Mouse (Mus musculus): ENCODE results near the gene Stab1. TPM values are rescaled to one million over a fixed set of nuclear protein-coding genes. Genes with fewer than 3 reads are reported as not detected.

Gene Stab1
- polyA plus RNA-seq, 1 experiment from 2014 or later: 32.3 TPM

DNA sequence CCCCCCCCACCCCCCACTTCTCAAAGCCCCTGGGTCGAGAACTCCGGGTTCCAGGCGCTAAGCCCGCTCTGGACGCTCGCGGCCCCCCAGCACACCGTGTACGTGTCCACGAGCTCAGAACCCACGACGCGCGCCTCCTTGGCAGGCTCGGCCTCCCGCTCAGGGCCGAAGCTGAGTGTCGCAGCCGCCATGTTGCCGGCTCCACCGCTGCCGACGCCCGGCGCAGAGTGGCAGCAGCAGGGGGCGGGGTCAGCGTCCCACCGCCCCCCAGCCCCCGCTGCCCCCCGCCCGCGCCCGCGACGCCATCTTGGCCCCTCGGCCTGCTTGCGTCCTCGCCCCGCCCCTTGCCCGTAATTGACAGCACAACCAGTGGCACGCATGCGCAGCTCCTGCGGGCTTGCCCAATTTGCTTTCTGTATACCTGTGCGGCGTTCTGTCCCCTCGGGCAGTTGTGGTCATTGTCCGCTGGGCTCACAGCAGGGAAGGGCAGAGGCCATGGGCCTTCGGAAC is 38.1 kb upstream of the Stab1 start:
- peaks cover 12% of the 10 kb centered on the region for H3K4me1 ChIP-seq (replicated peaks)
- peaks cover 22% of the 10 kb centered on the region; the same call in 1 of the 2 replicates for H3K36me3 ChIP-seq
- under 1% methylated on average over 48 of the region's 48 CpGs for WGBS
- no peaks in the 10 kb centered on the region for H3K27me3 ChIP-seq (replicated peaks)
- peak overlapping the region; percentile 95 for H3K9ac ChIP-seq
- H3K4me2 ChIP-seq (replicated peaks): peak overlapping the region; percentile 88
- ATAC-seq: peak; percentile 81
- no peaks in the 10 kb centered on the region for H3K9me3 ChIP-seq
- H3K4me3 ChIP-seq (replicated peaks): peak overlapping the region; percentile 77
- H3K27ac ChIP-seq: peak overlapping the region; percentile 92

DNA sequence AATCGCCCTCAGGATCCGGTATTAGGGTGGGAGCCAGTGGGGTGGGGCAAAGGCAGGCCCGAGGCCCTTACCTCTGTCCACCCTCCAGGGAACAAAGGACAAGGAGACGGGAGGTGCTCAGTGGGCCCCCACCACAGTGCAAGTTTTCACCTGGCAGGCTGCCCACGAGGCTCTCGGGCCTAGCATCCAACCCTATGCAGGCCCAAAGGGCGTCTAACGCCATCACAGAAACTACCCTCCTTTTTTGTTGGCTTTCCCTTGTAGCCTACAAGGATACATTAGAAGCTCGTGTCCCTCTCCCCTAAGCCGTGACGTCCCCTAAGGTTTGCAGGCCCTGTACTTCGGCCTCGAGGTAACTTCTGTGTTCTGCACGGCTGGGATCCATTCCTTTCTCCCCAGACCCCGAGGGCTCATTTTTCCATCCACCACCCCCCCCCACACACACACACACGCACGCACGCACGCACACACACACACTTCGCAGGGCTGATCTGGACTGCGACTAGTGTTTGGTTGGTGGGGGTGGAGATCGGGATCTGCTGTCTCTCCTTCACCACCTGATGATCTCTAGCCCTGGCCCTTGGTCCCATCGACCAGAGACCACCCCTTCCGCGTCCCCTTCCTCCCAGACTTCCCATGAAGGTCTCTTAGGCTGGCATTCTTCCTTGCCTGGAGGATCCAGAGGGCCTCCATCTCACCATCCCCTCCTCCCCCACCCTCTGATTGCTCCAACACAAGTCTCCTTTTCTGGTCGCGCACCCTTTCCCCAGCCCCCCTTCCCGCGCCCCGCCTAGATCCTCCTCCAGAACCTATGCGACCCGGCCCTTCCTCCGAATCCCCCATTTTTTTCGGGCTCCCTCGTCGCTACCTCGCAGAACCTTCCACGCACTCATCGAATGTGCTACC is 37.4 kb upstream of the Stab1 start:
- H3K36me3 ChIP-seq: peaks cover 25% of the 10 kb centered on the region; the same call in 1 of the 2 replicates
- peak overlapping the region; percentile 88 for H3K4me2 ChIP-seq (replicated peaks)
- peak overlapping the region; percentile 77 for H3K4me3 ChIP-seq (replicated peaks)
- H3K27me3 ChIP-seq (replicated peaks): no peaks in the 10 kb centered on the region
- peak overlapping the region; percentile 95 for H3K9ac ChIP-seq
- no peaks in the 10 kb centered on the region for H3K9me3 ChIP-seq
- H3K4me1 ChIP-seq (replicated peaks): peaks cover 12% of the 10 kb centered on the region
- peak overlapping the region; percentile 92 for H3K27ac ChIP-seq
- WGBS: 2% methylated on average over 39 of the region's 39 CpGs
- ATAC-seq: peak; percentile 67

- Histone ChIP-seq H3K9me3 (no peaks in the 10 kb centered on the region), H3K4me2 (replicated peaks) (peak overlapping the region; percentile 88), H3K9ac (peak overlapping the region; percentile 95), H3K27me3 (replicated peaks) (no peaks in the 10 kb centered on the region), H3K4me3 (replicated peaks) (peak overlapping the region; percentile 77), H3K36me3 (peaks cover 27% of the 10 kb centered on the region; the same call in 1 of the 2 replicates), H3K27ac (peak overlapping the region; percentile 92), H3K4me1 (replicated peaks) (peaks cover 12% of the 10 kb centered on the region)
- peak; percentile 23 for ATAC-seq
- 8% methylated on average over 8 of the region's 8 CpGs for WGBS
These were observed 36.8 kb upstream of the Stab1 start for GRCm38 (mm10) chr14:31205244-31205561.

DNA sequence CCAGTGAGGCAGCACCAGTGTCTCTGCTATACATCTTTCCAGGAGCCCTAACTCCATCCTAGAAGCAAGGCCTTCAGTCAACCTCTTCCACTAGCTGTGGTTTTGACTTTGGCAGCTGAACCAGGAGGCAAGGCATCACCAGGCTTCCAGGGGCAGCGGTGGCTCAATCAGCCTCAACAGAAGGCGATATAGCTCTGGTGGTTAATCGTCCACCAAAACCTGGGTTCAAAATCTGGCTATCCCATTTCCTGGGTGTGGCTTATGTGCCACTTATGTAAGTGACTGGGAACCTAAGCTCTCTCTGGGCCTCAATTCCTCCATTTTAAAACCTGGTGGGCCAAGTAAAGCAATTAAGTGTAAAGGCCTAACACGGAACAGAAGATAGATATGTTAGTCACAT is 36.4 kb upstream of the Stab1 start:
- ATAC-seq: no peak
- H3K9ac ChIP-seq: peak overlapping the region; percentile 95
- H3K36me3 ChIP-seq: peaks cover 30% of the 10 kb centered on the region; the same call in 1 of the 2 replicates
- peak overlapping the region; percentile 88 for H3K4me2 ChIP-seq (replicated peaks)
- whole genome bisulfite sequencing: 54% methylated on average over 4 of the region's 4 CpGs
- H3K4me3 ChIP-seq (replicated peaks): peak overlapping the region; percentile 77
- no peaks in the 10 kb centered on the region for H3K9me3 ChIP-seq
- H3K27ac ChIP-seq: peak overlapping the region; percentile 92; the same call in 1 of the 2 replicates
- no peaks in the 10 kb centered on the region for H3K27me3 ChIP-seq (replicated peaks)
- peaks cover 12% of the 10 kb centered on the region for H3K4me1 ChIP-seq (replicated peaks)

GRCm38 (mm10) chr14:31200038-31200437 is 31.6 kb upstream of the Stab1 start:
- no peak for ATAC-seq
- no peak overlapping the region for H3K4me2 ChIP-seq (replicated peaks)
- no peak overlapping the region for H3K9ac ChIP-seq
- no peaks in the 10 kb centered on the region for H3K27me3 ChIP-seq (replicated peaks)
- WGBS: 76% methylated on average over 3 of the region's 3 CpGs
- H3K36me3 ChIP-seq: peaks cover 34% of the 10 kb centered on the region
- H3K9me3 ChIP-seq: no peaks in the 10 kb centered on the region
- peaks cover 17% of the 10 kb centered on the region for H3K4me1 ChIP-seq (replicated peaks)
- H3K4me3 ChIP-seq (replicated peaks): no peak overlapping the region
- H3K27ac ChIP-seq: no peak overlapping the region

DNA sequence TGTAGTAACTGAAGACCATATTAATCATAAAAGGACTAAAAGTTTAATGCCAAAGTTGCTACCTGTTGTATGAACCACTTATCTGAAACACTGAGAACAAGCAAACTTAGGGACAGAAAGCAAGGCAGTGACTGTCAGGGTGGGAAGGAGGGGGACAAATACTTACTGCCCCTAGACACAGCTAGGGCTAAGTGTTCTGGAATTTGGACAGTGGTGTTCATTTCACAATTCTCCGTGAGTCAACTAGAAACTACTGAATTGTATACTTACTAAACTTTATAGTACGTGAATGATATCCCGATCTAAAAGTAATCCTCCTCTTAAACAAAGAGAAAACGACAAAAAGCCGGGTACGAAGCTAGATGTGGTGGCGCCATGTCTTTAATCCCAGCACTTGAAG is 31.2 kb upstream of the Stab1 start:
- no peak overlapping the region for H3K4me2 ChIP-seq (replicated peaks)
- no peak overlapping the region for H3K4me3 ChIP-seq (replicated peaks)
- 91% methylated on average over 7 of the region's 7 CpGs for WGBS
- no peak overlapping the region for H3K27ac ChIP-seq
- no peak for ATAC-seq
- H3K9ac ChIP-seq: no peak overlapping the region
- H3K4me1 ChIP-seq (replicated peaks): peaks cover 13% of the 10 kb centered on the region
- H3K27me3 ChIP-seq (replicated peaks): no peaks in the 10 kb centered on the region
- no peaks in the 10 kb centered on the region for H3K9me3 ChIP-seq
- peaks cover 34% of the 10 kb centered on the region for H3K36me3 ChIP-seq

DNA sequence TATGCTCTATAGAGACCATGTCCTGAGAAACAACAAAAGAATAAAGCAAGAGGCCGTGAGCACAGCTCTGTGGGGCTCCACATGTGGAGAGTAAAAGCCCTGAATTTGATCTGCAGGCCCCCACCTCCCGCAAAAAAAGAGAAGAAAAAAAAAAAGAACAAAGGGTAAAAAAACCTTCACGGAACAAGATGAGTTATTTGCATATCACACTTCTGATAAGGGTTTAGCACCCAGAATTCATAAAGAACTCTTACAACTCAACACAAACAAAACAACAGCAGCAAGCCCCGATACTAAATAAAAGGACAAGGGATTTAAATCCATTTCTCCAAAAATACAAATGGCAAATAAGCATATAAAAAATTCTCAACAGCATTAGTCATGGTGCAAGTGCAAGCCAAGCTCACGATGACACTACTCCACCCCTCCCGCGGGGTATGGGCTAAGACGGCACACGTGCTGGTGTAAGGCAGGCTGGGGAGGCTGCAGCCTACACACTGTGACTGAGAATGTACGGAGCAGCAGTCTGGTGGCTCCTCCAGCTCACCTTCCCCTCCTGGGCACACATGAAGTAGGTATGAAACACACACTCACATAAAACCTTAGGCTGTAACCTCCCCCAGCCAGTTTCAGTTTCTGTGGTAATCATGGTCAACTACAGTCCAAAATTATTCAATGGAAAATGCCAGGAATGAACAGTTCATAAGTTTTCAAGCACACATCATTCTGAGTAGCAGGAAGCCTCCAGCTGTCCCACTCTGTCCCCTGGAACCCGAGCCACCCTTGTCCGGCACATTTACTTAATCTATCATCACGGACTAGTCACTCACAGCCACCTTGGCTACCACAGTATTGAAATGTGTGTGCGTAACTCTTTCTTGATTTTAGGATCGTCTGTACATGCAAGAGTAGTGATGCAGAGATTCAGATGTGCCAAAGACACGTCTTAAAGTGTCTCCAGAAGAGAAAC is 29.4 kb upstream of the Stab1 start:
- 0 out of 2 replicates have a peak, but pooled peaks have one; percentile 39 for ATAC-seq
- H3K4me1 ChIP-seq (replicated peaks): 0 out of 2 replicates have a peak, but pooled peaks cover 11% of the 10 kb centered on the region
- no peak overlapping the region for H3K27ac ChIP-seq
- H3K4me3 ChIP-seq (replicated peaks): no peak overlapping the region
- H3K9ac ChIP-seq: no peak overlapping the region
- H3K9me3 ChIP-seq: no peaks in the 10 kb centered on the region
- H3K27me3 ChIP-seq (replicated peaks): no peaks in the 10 kb centered on the region
- H3K4me2 ChIP-seq (replicated peaks): no peak overlapping the region
- H3K36me3 ChIP-seq: peaks cover 30% of the 10 kb centered on the region
- WGBS: 73% methylated on average over 16 of the region's 16 CpGs

- Histone ChIP-seq H3K36me3 (peaks cover 34% of the 10 kb centered on the region), H3K27me3 (replicated peaks) (no peaks in the 10 kb centered on the region), H3K9ac (no peak overlapping the region), H3K27ac (no peak overlapping the region), H3K9me3 (no peaks in the 10 kb centered on the region), H3K4me3 (replicated peaks) (no peak overlapping the region), H3K4me1 (replicated peaks) (0 out of 2 replicates have a peak, but pooled peaks cover 11% of the 10 kb centered on the region), H3K4me2 (replicated peaks) (no peak overlapping the region)
- ATAC-seq: no peak
These were observed 27.5 kb upstream of the Stab1 start for GRCm38 (mm10) chr14:31195968-31196367.

- Histone ChIP-seq H3K27ac (no peak overlapping the region), H3K4me3 (replicated peaks) (no peak overlapping the region), H3K27me3 (replicated peaks) (no peaks in the 10 kb centered on the region), H3K4me2 (replicated peaks) (no peak overlapping the region), H3K9ac (no peak overlapping the region), H3K4me1 (replicated peaks) (0 out of 2 replicates have a peak, but pooled peaks cover 11% of the 10 kb centered on the region), H3K36me3 (peaks cover 34% of the 10 kb centered on the region), H3K9me3 (no peaks in the 10 kb centered on the region)
- 89% methylated on average over 4 of the region's 4 CpGs for WGBS
- ATAC-seq: no peak
These were observed 27.1 kb upstream of the Stab1 start for GRCm38 (mm10) chr14:31195521-31195920.

DNA sequence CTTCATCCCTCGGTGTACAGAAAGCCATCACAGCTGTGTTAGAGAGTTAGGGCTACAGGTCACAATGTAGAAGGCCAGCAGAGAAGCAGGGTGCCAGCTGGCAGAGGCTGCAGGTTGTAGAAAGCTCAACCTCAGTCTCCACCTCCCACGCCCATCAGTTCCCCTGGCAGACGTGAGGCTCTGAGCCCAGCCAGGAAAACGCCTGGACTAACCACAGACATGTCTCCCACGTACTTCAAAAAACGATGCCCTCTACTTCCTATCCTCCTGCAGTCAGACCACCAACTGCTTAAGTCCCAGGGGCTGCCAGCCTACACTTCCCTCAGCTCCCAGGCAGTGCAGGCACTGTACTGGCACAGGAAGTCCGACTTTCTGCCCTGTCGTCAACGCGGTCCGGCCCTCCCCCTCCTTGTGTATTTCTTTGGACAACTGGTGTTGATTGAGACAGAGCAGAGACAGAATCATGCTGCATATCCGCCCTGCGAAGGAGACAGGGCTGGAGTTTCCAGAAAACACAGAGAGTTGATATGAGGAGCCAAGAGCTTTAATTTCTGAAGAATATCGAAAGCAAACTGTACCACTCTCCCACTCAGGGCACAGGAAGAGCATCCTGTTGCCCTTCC is 26.6 kb upstream of the Stab1 start:
- Histone ChIP-seq H3K4me3 (replicated peaks) (no peak overlapping the region), H3K4me2 (replicated peaks) (no peak overlapping the region), H3K27ac (no peak overlapping the region), H3K9me3 (no peaks in the 10 kb centered on the region), H3K4me1 (replicated peaks) (0 out of 2 replicates have a peak, but pooled peaks cover 11% of the 10 kb centered on the region), H3K36me3 (peaks cover 34% of the 10 kb centered on the region), H3K27me3 (replicated peaks) (no peaks in the 10 kb centered on the region), H3K9ac (no peak overlapping the region)
- WGBS: 62% methylated on average over 14 of the region's 14 CpGs
- ATAC-seq: peak; percentile 18; the same call in 1 of the 2 replicates

- Histone ChIP-seq H3K36me3 (peaks cover 34% of the 10 kb centered on the region), H3K9me3 (no peaks in the 10 kb centered on the region), H3K4me2 (replicated peaks) (no peak overlapping the region), H3K27me3 (replicated peaks) (no peaks in the 10 kb centered on the region), H3K9ac (no peak overlapping the region), H3K4me3 (replicated peaks) (no peak overlapping the region), H3K4me1 (replicated peaks) (0 out of 2 replicates have a peak, but pooled peaks cover 11% of the 10 kb centered on the region), H3K27ac (no peak overlapping the region)
- no peak for ATAC-seq
- 84% methylated on average over 2 of the region's 2 CpGs for WGBS
These were observed 26.0 kb upstream of the Stab1 start for GRCm38 (mm10) chr14:31194441-31194840.

Data from intestine, embryonic 15.5 days (tissue).